Mouse (Mus musculus): Measurements from ENCODE around the gene Gabbr2.

Gene Gabbr2

DNA sequence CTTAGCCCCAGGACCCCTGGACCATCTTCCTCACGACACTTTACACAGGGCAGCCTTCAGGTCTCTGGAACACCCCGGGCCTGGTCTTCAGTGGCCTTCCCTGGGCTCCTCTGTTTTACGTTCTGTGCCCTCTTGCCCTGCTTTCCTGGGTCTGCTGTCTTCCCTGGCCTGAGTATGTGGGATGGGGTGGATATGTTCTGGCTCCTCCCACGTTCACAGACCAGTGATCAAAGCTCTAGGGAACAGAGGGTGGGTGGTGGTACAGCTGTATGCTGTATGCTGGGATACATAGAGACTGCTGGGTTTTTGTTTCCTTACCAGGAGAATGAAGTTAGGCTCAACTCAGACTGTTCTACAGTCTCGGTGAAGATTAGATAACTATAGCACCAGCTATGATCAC is 274.5 kb downstream of the Gabbr2 start:
- no peak for DNase-seq (ENCODE audit: low read depth, low spot score)

DNA sequence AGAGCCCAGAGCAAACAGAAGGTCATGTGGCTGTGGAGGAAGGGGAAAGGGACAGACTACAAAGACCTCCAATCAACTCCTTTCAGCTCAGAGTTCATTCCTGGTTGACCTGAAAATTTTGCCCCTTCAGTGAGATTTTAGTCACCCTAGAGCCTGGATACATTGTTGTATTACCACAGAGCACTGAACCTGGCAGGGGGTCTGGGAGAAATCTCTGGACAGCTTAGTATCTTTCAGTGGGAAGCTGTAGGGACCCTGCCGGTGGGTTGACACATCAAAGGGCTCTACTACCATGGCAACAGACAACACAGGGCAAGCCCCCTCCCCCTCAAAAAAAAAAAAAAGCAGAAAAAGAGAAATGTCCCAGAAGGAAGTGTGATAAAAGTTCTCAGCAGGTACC is 275.3 kb downstream of the Gabbr2 start:
- no peak for DNase-seq (ENCODE audit: low read depth, low spot score)

DNA sequence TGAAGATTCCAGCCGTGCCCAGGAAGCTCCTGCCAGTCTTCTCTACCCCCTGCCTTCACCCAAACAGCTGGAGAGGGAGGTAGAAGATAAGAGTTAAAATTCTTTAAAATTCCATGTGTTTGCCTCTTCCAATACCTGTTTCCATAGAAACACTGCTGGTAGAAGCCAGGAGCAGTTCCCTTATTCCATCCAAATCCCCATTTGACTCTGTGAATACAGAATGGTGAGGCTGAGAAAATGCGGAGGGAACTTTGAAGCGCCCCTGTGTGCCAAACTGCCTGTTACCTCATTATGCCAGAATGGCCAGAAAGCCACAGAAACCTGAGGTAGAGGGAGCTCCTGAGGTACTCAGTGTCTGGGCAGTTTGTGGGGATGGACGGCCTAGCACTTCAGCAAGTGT is 281.1 kb downstream of the Gabbr2 start:
- no peak for DNase-seq (ENCODE audit: low read depth, low spot score)

DNA sequence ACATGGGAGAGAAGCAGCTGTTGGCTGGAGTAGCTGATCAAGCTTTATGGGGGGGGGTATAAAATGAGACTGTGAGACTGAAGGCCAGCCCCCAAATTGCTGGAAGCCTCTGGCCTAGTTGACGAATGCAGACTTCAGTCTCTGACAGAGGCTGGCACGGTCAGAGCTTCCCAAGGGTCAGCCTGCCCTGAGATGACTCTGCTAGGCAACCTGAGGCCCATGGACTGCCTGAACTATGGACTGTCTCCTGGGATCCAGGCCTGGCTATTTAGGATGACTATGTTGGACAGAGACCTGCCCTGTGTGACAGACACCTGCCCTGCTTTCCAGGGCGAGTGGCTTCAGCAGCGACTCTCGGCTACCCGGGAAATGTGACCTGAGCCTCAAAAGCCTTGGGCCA is 281.7 kb downstream of the Gabbr2 start:
- no peak for DNase-seq (ENCODE audit: low read depth, low spot score)

DNA sequence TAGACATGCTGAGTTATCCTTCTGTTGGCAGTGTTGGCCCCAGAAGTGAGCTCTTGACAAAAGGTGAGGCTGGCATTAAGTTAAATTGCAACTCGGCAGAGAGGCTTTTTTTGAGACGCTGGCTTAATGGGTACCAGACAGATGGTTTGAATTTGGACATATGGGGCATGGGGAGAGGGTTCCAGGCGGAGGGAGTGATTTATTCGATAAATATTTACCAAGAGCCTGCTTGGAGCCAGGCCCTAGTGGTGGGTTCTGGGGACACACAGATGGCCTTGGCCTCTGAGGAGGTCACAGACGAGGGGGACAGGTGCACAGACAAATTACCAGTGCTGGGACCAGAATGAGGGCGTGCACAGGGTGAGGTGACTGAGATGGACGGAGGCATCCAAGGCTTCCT is 282.2 kb downstream of the Gabbr2 start:
- no peak for DNase-seq (ENCODE audit: low read depth, low spot score)

DNA sequence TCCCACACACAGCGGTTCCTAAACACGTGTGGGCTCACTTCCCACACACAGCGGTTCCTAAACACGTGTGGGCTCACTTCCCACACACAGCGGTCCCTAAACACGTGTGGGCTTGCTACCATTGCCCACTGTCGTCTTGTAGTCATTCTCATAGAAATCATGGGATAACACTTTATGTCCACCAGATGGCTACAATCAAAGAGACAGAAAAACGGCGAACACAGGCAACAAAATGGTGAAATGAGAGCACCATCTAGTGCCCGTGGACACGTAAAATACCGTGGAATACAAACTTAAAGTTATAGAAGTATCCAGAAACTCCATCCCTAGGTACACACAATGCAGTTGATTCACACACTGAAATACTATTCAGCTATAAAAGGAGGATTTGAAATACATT is 285.9 kb downstream of the Gabbr2 start:
- DNase-seq (ENCODE audit: low read depth, low spot score) = peak; percentile 5

DNA sequence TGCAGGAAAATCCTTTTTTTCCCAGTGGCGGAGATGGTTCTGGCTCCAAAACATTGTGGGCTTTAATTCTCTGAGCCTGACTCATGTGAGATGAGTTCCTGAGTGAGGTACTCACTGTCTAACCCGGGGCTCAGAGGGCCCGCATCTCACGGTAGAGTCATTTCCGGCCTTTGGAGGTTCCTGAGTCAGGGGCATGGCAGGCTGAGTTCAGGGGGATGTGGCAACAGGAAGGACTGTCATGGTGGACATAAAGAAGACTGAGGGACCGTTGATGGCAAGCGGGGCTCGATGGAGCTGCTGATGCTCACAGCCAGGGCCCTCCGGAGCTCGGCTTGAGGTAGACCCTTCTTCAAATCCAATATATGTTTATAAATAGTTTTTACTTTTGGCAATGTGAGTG is 288.5 kb downstream of the Gabbr2 start:
- DNase-seq (ENCODE audit: low read depth, low spot score) = no peak

DNA sequence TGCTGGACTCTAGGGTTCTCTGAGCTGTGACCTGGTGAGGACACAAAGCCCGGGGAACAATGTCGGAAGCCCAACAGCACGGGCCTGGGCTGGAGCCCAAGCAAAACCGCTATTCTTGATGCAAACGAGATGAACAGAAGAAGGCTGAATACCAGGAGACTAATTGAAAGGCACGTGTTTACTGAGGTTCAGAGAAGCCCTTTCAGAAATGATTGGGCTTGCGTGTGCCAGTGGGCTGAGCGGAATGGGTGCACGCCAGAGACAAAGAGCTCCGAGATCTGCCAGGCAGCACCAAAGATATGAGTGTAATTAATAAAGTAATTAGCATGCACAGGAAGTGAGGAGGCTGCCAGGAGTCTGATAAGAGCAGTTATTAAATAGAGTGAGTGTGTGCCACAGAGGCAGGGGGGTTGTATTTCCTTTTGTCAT is 291.4 kb downstream of the Gabbr2 start:
- DNase-seq (ENCODE audit: low read depth, low spot score) = no peak

DNA sequence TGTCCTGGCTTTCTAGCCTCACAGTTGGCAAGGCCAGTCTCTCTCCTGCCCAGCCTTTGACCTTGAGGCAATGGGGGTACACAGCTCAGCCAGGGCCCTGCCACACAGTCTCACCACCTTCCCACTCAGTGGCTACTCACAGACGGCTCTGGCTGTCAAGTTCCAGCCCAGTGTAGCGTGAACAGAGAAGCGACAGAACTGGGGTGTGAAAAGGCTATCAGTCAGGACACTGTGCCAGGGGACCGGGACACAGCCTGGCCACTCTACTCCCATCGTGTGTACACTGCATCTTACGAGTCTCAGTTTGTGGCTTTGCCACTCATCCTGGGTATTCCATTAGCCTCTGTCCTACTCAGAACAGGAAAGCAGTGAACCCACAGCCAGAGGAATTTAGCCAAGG is 295.2 kb downstream of the Gabbr2 start:
- DNase-seq (ENCODE audit: low read depth, low spot score) = no peak

DNA sequence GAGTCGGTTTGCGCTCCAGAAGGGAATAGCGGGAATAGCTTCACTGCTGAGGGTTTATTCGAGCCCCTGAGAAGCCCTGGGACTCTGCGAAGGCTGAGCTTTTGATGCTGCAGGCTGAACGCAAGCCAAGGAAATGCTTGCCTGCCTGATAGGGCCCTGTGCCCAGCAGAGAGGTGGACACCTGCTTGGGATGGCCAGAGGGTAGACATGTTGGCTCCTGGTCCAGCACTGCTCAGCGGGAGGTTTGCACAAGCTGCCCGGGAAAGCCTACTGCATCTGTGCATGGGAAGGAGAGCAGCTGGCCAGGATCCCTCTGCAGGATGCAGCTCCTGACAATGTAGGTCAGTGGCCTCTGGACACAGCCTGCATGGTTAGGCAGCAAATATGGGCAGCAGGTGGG is 301.1 kb downstream of the Gabbr2 start:
- DNase-seq (ENCODE audit: low read depth, low spot score) = no peak

DNA sequence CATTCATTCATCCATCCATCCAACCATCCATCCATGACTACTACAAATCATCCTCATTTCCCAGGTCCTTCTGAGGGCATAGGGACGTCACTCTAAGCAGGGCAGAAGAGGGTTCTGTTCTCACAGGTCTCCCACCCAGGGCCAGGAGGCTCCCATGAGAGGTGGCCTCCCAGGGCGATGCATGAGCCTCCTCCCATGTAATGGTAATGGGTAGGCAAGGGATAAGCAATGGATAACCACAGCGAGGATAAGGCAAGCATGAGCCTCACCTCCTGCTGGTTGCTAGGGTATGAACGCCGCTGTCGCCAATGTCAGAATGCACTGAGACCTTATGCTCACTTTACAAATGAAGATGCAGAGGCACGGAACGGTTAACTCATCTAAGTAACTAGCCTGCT is 301.7 kb downstream of the Gabbr2 start:
- DNase-seq (ENCODE audit: low read depth, low spot score) = no peak

DNA sequence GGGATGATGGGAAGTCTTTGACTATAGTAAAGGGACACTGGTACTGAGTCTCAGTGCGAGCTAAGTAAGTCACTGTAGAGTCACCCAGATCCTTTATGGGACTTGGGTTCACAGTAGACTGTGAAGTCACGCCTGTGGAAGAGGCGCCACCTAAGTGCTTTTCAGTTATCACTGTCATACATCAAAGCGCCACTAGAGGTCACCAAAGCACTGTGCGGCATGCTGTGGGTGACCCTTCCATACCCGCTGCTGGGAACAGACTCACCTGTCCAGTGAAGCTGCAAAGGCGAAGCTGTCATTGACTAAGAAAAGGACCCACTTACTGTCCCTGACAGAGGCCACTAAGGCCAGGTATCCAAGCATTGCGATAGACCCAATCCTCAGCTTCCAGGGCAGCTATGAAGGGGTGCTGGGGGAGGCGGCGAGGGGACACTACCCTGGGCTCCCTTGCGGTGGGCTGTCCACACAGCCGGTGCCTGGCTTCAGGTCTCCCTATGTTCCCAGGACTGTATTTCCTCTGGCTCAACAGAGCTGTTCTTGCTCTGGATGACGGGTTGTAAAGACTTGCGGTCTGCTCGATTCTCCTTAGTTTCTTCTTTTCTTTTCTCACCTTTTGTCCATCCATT is 302.2 kb downstream of the Gabbr2 start:
- DNase-seq (ENCODE audit: low read depth, low spot score) = peak; percentile 71

DNA sequence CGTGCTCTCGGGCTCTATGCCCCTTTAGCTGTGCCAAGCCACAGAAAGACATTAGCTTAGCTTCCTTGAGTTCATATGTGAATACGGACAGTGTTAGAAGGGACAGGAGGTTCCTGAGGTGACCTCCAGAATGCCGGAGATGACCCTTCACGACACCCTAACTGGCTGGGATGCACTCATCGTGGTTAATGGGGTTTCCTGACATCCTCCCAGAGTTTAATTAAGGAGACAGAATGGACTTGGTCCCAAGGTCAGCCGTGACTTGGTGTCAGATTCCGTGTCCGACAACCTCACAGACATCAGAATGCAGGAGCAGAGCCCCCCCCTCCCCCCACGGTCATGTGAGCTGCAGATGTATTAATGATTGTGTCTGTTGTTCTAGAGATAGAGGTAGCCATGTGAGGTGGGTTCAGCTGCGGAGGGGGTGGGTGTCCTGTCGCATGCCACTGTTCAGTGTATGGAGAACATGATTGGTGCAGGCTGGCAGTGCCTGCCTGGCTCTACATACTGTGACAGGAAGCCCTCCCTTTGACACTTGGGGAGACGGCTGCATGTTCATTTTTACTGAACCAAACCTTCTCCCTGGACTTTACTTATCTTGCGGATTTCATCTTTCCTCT is 303.4 kb downstream of the Gabbr2 start:
- no peak for DNase-seq (ENCODE audit: low read depth, low spot score)

DNA sequence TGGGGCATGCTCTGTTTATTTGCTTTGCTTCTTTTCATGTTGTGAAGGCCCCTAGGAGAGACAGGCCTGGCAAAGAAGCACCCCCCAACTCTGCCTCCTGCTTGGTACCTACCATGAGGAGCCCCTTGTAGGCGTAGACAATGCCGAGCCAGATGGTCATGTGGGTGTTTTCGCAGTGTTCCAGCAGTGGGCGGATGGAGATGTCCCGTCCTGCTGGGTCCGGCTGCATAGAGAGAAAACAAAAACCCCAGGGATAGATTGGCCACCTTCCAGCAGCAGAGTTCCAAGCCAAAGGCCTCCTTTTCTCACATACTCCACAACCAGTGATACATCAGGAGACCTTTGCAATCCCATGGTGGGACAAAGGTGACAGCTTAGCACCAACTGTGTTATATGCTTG is 307.5 kb downstream of the Gabbr2 start:
- no peak for DNase-seq (ENCODE audit: low read depth, low spot score)

DNA sequence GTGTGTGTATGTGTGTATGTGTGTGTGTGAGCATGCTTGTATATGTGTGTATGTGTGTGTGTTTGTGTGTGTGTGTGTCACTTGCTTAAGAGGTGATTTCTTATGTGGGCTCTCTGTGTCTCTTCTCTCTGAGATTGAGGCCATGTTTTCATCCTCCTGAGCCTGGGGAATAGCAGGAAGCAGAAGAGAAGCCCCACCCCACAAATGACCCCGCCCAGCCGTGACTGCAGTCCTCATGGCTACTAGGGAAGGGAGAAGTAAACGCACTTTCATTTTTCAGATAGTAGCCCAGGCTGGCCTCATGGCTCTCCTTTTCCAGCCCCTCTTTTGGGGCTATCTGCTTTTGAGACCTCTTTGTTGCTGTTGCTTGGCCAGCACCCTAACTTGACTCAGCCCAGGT is 315.0 kb downstream of the Gabbr2 start:
- DNase-seq (ENCODE audit: low read depth, low spot score) = no peak

DNA sequence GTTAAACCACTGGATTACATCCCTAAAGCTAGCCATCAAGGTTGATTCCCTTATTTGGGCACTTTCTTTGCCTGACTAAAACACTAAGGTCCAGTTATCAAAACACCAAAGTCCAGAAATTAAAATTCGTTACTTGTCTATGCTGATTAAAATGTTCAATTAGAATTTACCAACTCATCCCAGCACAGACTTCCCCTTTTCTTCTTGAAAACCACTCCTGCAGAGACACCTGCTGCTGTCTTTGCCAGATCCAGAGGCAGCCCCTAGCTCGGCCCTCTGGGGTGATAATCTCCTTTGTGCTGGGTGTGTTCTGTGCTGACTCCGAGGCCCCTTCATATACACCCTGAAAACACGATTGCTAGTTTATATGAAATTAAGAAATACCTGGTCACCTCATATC is 315.7 kb downstream of the Gabbr2 start:
- no peak for DNase-seq (ENCODE audit: low read depth, low spot score)

DNA sequence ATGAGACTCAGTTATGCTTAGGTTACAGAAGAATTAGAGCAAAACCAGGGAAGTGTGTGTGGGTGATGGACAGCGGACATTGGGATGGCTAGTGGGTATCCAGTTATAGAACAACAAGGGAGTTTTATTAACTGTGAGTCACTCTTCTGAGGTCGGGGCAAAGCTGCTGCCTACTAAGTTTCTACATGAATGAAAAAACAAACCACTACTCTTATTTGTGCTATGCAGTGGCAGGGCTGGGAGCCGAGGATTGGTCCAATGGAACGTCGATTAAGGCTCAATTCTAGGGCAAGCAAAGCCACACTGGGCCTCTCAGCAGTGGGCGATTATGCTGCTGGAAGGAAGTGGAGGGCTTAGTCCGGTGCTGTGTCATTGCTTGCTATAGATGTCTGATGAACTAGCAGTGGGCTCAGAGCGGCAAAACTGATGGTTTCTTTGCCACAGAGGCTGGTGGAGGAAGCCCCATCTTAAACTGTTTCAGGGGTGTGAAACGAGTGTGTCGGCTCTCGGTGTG is 316.3 kb downstream of the Gabbr2 start:
- DNase-seq (ENCODE audit: low read depth, low spot score) = no peak

DNA sequence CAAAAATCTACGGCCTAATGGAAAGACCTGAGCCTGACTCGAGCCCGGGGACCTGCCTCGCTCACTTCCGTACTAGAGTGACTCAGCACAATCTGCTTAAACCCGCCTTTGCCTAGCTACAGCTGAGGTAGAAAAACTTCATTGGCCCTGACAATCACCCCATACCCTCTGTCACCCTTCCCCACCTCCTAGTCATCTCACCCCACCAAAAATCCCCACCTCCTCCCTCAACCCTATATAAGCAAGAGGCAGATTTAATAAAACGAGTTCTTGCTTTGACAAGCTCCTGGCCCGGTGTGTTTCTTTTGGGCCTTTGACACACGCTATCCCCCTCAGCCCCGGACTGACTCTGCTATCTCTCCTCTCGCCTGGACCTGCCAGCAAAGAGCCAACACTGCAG is 323.1 kb downstream of the Gabbr2 start:
- no peak for DNase-seq (ENCODE audit: low read depth, low spot score)

DNA sequence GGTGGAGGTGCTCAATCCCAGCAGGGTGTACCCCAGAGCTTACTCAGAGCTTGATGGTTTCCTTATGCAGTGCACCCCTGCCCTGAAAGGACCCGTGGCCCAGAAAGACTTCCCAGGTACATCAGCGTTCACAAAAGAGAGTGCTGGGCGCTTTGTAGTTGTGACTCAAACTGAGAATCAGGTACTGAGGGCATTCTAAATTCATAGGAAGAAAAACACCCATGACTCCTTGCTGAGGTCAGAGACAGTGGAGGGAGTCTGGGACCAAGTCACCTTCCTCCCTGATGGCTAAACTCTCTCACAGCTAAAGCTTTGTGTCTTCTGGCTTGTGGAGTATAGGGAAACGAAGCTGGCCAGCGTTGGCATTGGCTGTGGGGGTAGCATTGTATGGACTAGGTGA is 325.3 kb downstream of the Gabbr2 start:
- DNase-seq (ENCODE audit: low read depth, low spot score) = no peak

DNA sequence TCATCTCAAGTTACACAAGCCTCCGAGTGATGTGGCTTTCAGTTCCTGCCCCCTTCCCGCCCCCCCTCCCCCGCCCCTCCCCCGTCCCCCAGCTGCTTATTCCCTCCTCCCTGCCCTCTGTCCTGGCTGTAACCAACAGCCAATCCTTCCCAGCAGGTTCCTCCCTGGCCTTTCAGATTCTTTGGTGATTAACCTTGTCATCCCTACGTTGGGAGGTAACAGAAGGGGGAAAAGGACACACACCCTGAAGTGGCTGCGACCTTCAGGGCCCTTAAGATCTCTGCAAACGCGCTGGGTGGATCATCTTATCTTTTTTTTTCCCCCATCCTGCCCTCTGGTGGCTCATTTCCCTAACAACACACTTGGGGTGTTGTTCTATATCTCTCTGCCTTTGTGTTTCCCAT is 326.3 kb downstream of the Gabbr2 start:
- no peak for DNase-seq (ENCODE audit: low read depth, low spot score)

DNA sequence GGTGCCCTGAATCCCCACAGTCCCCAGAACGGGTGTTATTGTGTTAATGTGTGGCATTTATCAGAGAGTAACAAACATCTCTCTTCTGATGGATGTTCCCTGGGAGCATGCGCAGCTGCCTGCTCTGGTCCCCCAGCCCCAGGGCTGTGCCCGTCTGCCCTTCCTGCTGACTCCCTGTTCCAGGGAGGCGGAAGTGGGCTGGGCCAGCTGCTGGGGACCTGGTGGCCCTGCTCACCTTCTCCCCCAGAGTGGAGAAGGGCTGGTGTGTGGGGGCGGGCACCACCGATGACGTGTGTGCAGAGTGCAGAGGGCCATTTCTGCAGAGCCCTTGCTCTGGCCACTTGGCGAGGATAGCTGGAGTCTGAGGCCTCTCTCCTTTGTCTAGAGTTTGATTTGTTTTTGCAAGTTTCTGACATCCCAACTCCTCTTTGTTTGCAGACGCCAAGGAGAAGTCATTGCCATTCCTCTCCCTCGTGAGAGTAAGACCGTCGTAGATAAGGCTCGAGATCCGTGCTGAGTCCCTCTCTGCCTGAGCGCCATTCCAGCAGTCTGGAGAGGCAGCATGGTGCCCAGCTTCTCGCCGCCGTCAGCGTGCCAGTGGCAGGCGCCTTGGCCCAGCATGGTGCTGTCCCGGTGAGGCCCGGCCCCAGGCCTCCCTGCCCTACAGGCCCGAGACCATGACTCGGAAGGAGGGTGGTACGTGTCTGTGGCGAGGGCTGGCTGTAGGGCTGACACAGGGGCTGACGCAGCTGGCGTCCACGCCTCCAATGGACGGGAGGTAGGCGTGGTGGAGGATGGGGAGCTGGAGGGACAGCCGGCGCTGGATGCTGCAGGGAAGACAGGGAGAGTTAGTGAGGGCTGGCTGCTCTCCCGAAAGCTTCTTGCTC is 327.3 kb downstream of the Gabbr2 start:
- DNase-seq (ENCODE audit: low read depth, low spot score) = no peak

DNA sequence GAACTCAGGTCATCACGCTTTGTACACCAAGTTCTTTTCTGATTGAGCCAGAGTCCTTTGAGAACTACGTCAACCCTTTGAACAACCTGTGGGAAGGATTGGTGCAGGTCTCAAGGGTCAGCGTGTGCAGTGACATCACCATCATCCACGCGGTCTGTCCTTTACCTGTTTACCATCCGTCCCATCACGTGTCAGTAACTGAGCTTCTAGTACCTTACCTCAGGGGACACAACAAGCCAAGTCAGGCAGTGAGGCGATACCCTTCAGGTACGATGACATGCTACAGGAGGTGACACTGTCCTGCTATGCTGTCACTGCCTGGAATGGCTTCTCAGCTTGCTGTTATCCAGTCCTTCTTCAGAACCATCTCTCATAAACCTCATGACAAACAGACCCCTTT is 330.2 kb downstream of the Gabbr2 start:
- no peak for DNase-seq (ENCODE audit: low read depth, low spot score)

DNA sequence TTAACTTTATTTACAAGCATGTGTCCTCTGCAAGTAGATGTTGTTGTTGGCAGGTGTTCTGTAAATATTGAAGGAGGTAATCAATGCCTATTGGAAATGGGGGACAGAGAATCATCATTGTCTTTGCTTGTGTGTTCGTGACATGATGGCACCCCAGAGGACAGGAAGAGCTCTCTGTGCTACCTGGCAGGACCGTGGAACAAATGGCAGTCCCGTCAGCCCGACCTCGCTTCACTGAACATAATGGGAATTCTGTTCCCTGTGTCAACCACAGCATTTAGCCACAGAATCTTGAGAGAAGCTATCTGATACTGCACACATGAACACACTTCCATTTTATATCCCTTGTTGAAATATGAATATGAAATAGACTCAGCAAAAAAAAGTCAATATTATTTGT is 332.7 kb downstream of the Gabbr2 start:
- no peak for DNase-seq (ENCODE audit: low read depth, low spot score)
